Mouse (Mus musculus) embryonic facial prominence, embryonic 11.5 days (tissue): Measurements from ENCODE around the gene Uevld. TPM values are rescaled to one million over a fixed set of nuclear protein-coding genes. Genes with fewer than 3 reads are reported as not detected.

ENCODE experiments used
- ATAC-seq: fragments of 200-750 bp; cut with Nextera tagmentation; replicated peaks from 2 replicates; pipeline ENCODE4 v1.8.0; 2017; ENCODE audit warnings: low read depth; ENCODE audit not compliant: insufficient number of reproducible peaks, low FRiP score, low TSS enrichment
- DNase-seq: peaks from one replicate; pipeline ENCODE4 v3.0.0-alpha.2; 2015; ENCODE audit warnings: low spot score
- H3K27ac ChIP-seq: fragments of 300-500 bp; sonication (generic); replicated peaks from 2 replicates; pipeline ENCODE4 v1.5.1; 2014; ENCODE audit warnings: mild to moderate bottlenecking, low read depth, low read length, control low read depth
- H3K27me3 ChIP-seq: fragments of 300-500 bp; sonication (generic); 2 replicates; pipeline ENCODE4 v1.6.1; 2014; ENCODE audit warnings: mild to moderate bottlenecking, low read length, moderate library complexity, mixed read lengths; ENCODE audit not compliant: control insufficient read depth, insufficient read depth
- H3K36me3 ChIP-seq: fragments of 300-500 bp; sonication (generic); replicated peaks from 2 replicates; pipeline ENCODE4 v1.6.1; 2014; ENCODE audit warnings: low read depth, mild to moderate bottlenecking, low read length, moderate library complexity, mixed read lengths; ENCODE audit not compliant: control insufficient read depth, insufficient read depth
- H3K4me1 ChIP-seq: fragments of 300-500 bp; sonication (generic); 2 replicates; pipeline ENCODE4 v1.6.1; 2014; ENCODE audit warnings: low read length, mixed read lengths; ENCODE audit not compliant: control insufficient read depth, insufficient read depth
- H3K4me2 ChIP-seq: fragments of 300-500 bp; sonication (generic); 2 replicates; pipeline ENCODE4 v1.6.1; 2014; ENCODE audit warnings: low read depth, mild to moderate bottlenecking, control low read depth, low read length, moderate library complexity
- H3K4me3 ChIP-seq: fragments of 300-500 bp; sonication (generic); 2 replicates; pipeline ENCODE4 v1.5.1; 2014; ENCODE audit warnings: low read depth, low read length, control low read depth
- H3K9ac ChIP-seq: fragments of 300-500 bp; sonication (generic); replicated peaks from 2 replicates; pipeline ENCODE4 v1.6.1; 2014; ENCODE audit warnings: mild to moderate bottlenecking, control low read depth, low read length
- H3K9me3 ChIP-seq: fragments of 300-500 bp; sonication (generic); replicated peaks from 2 replicates; pipeline ENCODE4 v1.6.1; 2016; ENCODE audit warnings: mild to moderate bottlenecking, low read length, inconsistent platforms, mixed read lengths; ENCODE audit not compliant: control insufficient read depth
- WGBS: fragments of 180-500 bp; shearing (Covaris S2); extraction: QIAGEN DNeasy Blood & Tissue Kit; methylation state at CpG from one replicate; pipeline ENCODE4 v1.1.7; 2014; 5-methylcytosine and 5-hydroxymethylcytosine counted together
- polyA plus RNA-seq: library from polyadenylated mRNA; unstranded; fragments of >200 nt; fragmentation: Nextera tagmentation; extraction: Ambion mirVana; gene quantifications from 2 replicates; pipeline ENCODE4 v1.2.1, GENCODE M21; 2014

Gene Uevld
- polyA plus RNA-seq: 13.1 and 14.8 TPM in 2 replicates

DNA sequence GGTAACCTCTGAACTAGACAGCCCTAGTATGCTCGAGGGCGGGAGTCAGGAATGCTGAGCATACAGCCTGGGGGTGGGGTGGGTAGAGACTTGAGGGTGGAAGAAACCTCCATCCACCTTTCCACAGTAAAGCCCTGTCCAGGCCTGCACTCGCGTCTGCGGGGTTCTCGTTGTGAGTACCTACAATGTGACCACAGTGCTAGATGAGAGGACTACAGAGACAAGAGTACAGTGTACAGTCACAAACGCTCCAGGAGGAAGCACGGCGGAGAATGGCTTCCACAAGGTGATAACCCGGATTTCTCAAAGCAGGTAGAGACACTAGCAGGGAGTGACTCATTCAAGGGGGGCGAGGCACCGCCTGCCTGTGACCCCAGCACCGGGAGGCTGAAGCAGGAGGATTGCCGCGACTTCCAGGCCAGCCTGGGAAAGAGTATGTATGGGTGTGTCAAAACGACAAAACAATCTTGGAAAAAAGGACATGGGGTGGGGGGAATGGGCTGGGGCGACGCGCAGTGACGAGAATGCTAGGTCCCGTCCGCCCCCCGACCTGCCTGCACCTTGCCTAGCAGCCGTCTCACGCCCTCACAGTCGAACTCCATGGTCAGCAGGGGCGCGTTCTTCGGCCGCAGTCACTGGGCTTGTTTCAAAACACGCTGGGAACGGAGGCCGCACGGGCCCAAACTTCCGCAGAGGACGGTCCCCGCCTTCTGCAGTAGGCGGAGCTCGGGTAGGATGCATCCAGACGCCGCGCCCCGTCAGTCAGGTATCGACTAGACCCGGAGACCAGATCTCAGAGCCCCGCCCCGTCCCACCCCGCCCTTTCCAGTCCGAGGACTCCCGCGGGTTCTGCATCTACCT is at the start of gene Uevld:
Gene Uevld, minus strand, starts transcription at position 697 of the 861 bp plus-strand sequence.
- ATAC-seq: peak; percentile 92
- H3K4me3 ChIP-seq: peak within 1 kb of the TSS; percentile 75
- H3K36me3 ChIP-seq: no peaks in the 10 kb centered on the region

GRCm38 (mm10) chr7:47007818-47008167 is 49.5 kb upstream of the Uevld start:
- peak overlapping the region; percentile 79 for H3K4me2 ChIP-seq
- peak; percentile 75 for DNase-seq
- no peaks in the 10 kb centered on the region for H3K27me3 ChIP-seq
- 0% methylated on average over 25 of the region's 25 CpGs for WGBS
- H3K9ac ChIP-seq: peak overlapping the region; percentile 72
- H3K36me3 ChIP-seq: no peaks in the 10 kb centered on the region
- peak; percentile 60 for ATAC-seq
- H3K4me3 ChIP-seq: peak overlapping the region; percentile 78
- 0 out of 2 replicates have a peak overlapping the region, but pooled peaks have one; percentile 35 for H3K27ac ChIP-seq
- H3K4me1 ChIP-seq: no peaks in the 10 kb centered on the region
- no peaks in the 10 kb centered on the region for H3K9me3 ChIP-seq

More for the DNA sequence above, at the start of gene Uevld:
- Histone ChIP-seq H3K9ac (peak within 1 kb of the TSS; percentile 79), H3K27me3 (no peaks in the 10 kb centered on the region), H3K4me1 (no peaks in the 10 kb centered on the region), H3K27ac (no peak within 1 kb of the TSS), H3K4me2 (peak within 1 kb of the TSS; percentile 82), H3K9me3 (no peaks in the 10 kb centered on the region)
- peak; percentile 95 for DNase-seq
- WGBS: under 1% methylated on average over 51 of the region's 51 CpGs

DNA sequence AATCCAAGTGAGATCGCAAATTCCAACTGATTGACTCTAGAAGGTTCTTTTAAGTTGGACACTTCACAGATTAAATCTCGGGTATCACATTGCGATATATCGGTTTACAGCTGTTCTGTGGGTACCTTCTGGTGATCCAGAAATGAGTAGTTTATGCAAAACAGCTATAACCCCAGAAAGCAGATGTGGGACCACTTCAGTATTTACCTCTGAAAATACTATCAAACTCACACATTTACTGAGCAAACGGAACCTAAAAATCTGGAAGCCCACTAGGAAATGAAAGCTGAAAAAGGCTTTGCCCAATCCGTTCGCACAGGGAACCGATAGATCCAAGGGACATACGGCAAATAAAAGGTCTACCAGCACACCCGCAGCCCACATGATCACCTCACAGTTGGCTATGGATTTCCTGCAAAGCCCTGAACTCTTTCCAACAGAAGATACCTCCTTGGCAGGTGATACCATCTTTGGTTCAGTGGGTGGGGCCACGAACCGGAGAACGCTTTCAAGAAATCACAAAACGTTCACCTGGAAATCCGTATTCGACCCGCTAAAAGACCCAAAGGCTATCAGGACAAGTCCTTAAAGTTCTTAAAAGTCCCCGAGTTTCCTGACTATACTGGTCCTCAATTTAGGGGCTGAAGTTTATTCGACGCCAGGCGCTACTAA is 48.9 kb upstream of the Uevld start:
- 0 out of 2 replicates have a peak overlapping the region, but pooled peaks have one; percentile 35 for H3K27ac ChIP-seq

GRCm38 (mm10) chr7:47003411-47004115 is 45.2 kb upstream of the Uevld start:
- Histone ChIP-seq H3K4me2 (no peak overlapping the region), H3K4me3 (no peak overlapping the region), H3K27ac (no peak overlapping the region), H3K36me3 (no peaks in the 10 kb centered on the region), H3K9me3 (no peaks in the 10 kb centered on the region), H3K27me3 (no peaks in the 10 kb centered on the region), H3K4me1 (no peaks in the 10 kb centered on the region), H3K9ac (no peak overlapping the region)
- DNase-seq (no peak), ATAC-seq (no peak)
- 37% methylated on average over 3 of the region's 3 CpGs for WGBS

More for the DNA sequence above, 48.9 kb upstream of the Uevld start:
- ATAC-seq (no peak), DNase-seq (no peak)
- Histone ChIP-seq H3K9ac (peak overlapping the region; percentile 72), H3K9me3 (no peaks in the 10 kb centered on the region), H3K27me3 (no peaks in the 10 kb centered on the region), H3K4me3 (peak overlapping the region; percentile 78), H3K4me1 (no peaks in the 10 kb centered on the region), H3K36me3 (no peaks in the 10 kb centered on the region), H3K4me2 (peak overlapping the region; percentile 79)
- 19% methylated on average over 21 of the region's 21 CpGs for WGBS

DNA sequence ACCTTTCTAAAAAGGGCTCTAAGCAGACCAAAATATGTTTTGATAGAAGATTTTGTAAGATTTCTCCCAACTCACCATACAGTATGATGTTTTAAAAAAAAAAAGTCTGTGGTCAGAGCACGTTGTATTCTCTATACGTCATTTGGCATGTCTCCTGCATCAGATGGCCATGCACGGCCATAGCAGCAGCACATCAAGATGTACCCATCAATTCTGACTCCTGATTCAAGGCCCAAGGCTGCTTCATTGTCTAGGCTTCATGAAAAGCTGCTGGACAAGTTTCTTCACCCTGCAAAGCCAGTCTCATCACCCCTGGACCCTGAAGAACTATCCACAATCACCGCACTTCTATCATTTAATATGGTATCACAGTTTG is 43.6 kb upstream of the Uevld start:
- WGBS: 55% methylated on average over 4 of the region's 4 CpGs
- H3K4me2 ChIP-seq: no peak overlapping the region

DNA sequence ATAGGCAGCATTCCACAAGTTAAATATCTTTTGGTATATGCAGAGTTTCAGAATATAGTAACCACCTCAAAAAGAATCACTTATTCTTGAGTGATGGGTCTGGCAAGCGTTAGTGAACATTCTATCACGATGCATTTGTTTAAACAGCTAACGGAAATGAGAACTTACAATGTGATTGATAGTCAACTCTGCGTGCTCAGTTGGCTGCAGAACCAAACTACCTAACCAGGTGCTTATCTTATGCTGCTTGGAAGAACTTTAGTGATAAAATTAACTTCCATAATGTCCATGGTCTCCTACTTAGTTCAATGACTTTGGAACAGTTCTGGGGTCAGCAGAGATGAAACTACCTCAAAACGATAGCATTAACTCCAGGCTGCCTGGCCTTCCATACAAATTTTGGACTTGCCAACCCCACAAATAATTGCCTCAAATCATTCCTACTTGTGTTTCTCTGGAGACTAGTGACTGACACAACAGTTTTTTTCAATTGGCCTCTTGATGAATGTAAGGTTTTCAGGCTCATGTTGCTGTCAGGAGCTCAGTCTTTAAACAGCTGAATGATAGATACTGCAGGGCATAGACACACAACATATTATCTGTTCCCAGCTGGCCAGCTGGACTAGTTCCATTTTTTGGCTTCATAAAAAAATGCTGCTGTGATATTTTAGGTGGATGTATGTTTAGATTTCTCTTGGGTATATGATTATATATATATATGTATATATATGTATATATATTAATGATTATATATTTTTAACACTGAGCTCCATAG is 43.0 kb upstream of the Uevld start:
- no peak overlapping the region for H3K27ac ChIP-seq
- 79% methylated on average over 5 of the region's 5 CpGs for WGBS
- H3K36me3 ChIP-seq: no peaks in the 10 kb centered on the region; the same call in 1 of the 2 replicates
- no peaks in the 10 kb centered on the region for H3K27me3 ChIP-seq
- no peak overlapping the region for H3K4me2 ChIP-seq
- DNase-seq (no peak), ATAC-seq (no peak)
- H3K9ac ChIP-seq: no peak overlapping the region
- H3K4me1 ChIP-seq: no peaks in the 10 kb centered on the region
- no peaks in the 10 kb centered on the region for H3K9me3 ChIP-seq
- no peak overlapping the region for H3K4me3 ChIP-seq

More for the DNA sequence above, 43.6 kb upstream of the Uevld start:
- Histone ChIP-seq H3K4me3 (no peak overlapping the region), H3K27ac (no peak overlapping the region), H3K36me3 (no peaks in the 10 kb centered on the region; the same call in 1 of the 2 replicates), H3K27me3 (no peaks in the 10 kb centered on the region), H3K4me1 (no peaks in the 10 kb centered on the region), H3K9ac (no peak overlapping the region), H3K9me3 (no peaks in the 10 kb centered on the region)
- no peak for ATAC-seq
- DNase-seq: no peak

DNA sequence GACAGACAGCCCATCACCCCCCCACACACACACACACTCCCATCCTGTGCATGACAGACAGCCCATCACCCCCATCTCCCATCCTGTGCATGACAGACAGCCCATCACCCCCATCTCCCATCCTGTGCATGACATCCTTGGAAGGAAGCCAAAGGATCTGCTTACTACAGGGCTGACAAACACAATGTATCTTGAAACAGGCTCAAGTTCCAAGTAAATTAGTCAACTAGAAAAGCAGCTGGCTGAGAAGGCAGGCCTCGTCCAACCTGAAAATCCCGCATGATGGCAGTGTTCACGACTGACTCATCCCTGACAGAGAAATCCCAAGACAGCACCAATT is 42.3 kb upstream of the Uevld start:
- WGBS: 63% methylated on average over 3 of the region's 3 CpGs
- ATAC-seq (peak; percentile 78), DNase-seq (peak; percentile 37)
- no peaks in the 10 kb centered on the region for H3K4me1 ChIP-seq
- H3K27me3 ChIP-seq: no peaks in the 10 kb centered on the region
- no peaks in the 10 kb centered on the region for H3K9me3 ChIP-seq
- H3K36me3 ChIP-seq: no peaks in the 10 kb centered on the region; the same call in 1 of the 2 replicates
- H3K9ac ChIP-seq: no peak overlapping the region
- H3K4me3 ChIP-seq: no peak overlapping the region
- H3K4me2 ChIP-seq: no peak overlapping the region
- no peak overlapping the region for H3K27ac ChIP-seq
